ENCODE assay signal across 24 mouse cellular contexts in genomic region chr2:32938741-32939140, GRCm38 (mm10).
"Had no signal": no experiment of that assay in that cellular context is flagged by ENCODE, and none has a peak within 500 bp of the region (broad histone marks: within the 10 kb centered on the region; RNA-seq: fewer than 3 reads in every experiment).

No protein-coding gene starts in this region.

- H3K9ac ChIP-seq: limb, embryonic 12.5 days; limb, embryonic 13.5 days; limb, embryonic 15.5 days; liver, embryonic 12.5 days; liver, embryonic 13.5 days; liver, embryonic 14.5 days; liver, embryonic 15.5 days; liver, postnatal 0 days; lung, embryonic 14.5 days; lung, embryonic 15.5 days; midbrain, embryonic 12.5 days; midbrain, embryonic 13.5 days; midbrain, embryonic 15.5 days; neural tube, embryonic 12.5 days had no signal

- H3K4me2 ChIP-seq: limb, embryonic 12.5 days; limb, embryonic 13.5 days; limb, embryonic 15.5 days; liver, embryonic 11.5 days; liver, embryonic 12.5 days; liver, embryonic 13.5 days; liver, embryonic 15.5 days; lung, embryonic 14.5 days; lung, embryonic 15.5 days; midbrain, embryonic 11.5 days; midbrain, embryonic 12.5 days; midbrain, embryonic 13.5 days; midbrain, embryonic 15.5 days; neural tube, embryonic 12.5 days had no signal

- H3K4me3 ChIP-seq: limb, embryonic 10.5 days; limb, embryonic 12.5 days; limb, embryonic 13.5 days; limb, embryonic 15.5 days; liver, embryonic 12.5 days; liver, embryonic 13.5 days; liver, embryonic 15.5 days; lung, embryonic 15.5 days; megakaryocyte, embryonic 14.5 days; midbrain, embryonic 10.5 days; midbrain, embryonic 12.5 days; midbrain, embryonic 13.5 days; midbrain, embryonic 15.5 days; myocyte; neural tube, embryonic 12.5 days had no signal

- H3K27me3 ChIP-seq: limb, embryonic 12.5 days; limb, embryonic 13.5 days; limb, embryonic 15.5 days; liver, embryonic 12.5 days; liver, embryonic 13.5 days; liver, embryonic 15.5 days; lung, embryonic 15.5 days; midbrain, embryonic 12.5 days; midbrain, embryonic 13.5 days; midbrain, embryonic 15.5 days; neural tube, embryonic 12.5 days had no signal

- H3K9me3 ChIP-seq: limb, embryonic 10.5 days; limb, embryonic 12.5 days; limb, embryonic 13.5 days; limb, embryonic 15.5 days; liver, embryonic 12.5 days; liver, embryonic 13.5 days; liver, embryonic 15.5 days; lung, embryonic 15.5 days; megakaryocyte, embryonic 14.5 days; midbrain, embryonic 10.5 days; midbrain, embryonic 12.5 days; midbrain, embryonic 13.5 days; midbrain, embryonic 15.5 days; neural tube, embryonic 12.5 days had no signal

- H3K27ac ChIP-seq: limb, embryonic 10.5 days; limb, embryonic 12.5 days; limb, embryonic 13.5 days; limb, embryonic 15.5 days; liver, embryonic 12.5 days; liver, embryonic 13.5 days; liver, embryonic 14.5 days; liver, embryonic 15.5 days; lung, embryonic 15.5 days; macrophage; midbrain, embryonic 10.5 days; midbrain, embryonic 12.5 days; midbrain, embryonic 13.5 days; midbrain, embryonic 15.5 days; neural tube, embryonic 12.5 days had no signal

- DNase-seq: lung, adult 18-20 months; lung, adult 2 months had no signal

- H3K4me1 ChIP-seq: limb, embryonic 10.5 days; limb, embryonic 12.5 days; limb, embryonic 13.5 days; limb, embryonic 15.5 days; liver, embryonic 13.5 days; liver, embryonic 15.5 days; lung, embryonic 15.5 days; midbrain, embryonic 10.5 days; midbrain, embryonic 12.5 days; midbrain, embryonic 13.5 days; midbrain, embryonic 15.5 days; neural tube, embryonic 12.5 days had no signal

- ATAC-seq: liver, postnatal 0 days; midbrain, embryonic 13.5 days; midbrain, embryonic 15.5 days; midbrain, embryonic 16.5 days had no signal
